Mouse (Mus musculus) intestine, embryonic 16.5 days (tissue): ENCODE data around the gene Gm10645. TPM values are rescaled to one million over a fixed set of nuclear protein-coding genes. Genes with fewer than 3 reads are reported as not detected.

ENCODE experiments used
- ATAC-seq: fragments of 200-750 bp; cut with Nextera tagmentation; 2 replicates; pipeline ENCODE4 v1.8.0; 2017; ENCODE audit warnings: moderate TSS enrichment, moderate library complexity
- H3K27ac ChIP-seq: fragments of 300-500 bp; sonication (generic); 2 replicates; pipeline ENCODE4 v1.5.1; 2014; ENCODE audit warnings: mild to moderate bottlenecking, low read length
- H3K27me3 ChIP-seq: fragments of 300-500 bp; sonication (generic); replicated peaks from 2 replicates; pipeline ENCODE4 v1.6.1; 2014; ENCODE audit warnings: low read length, control low read depth, mixed read lengths; ENCODE audit not compliant: control insufficient read depth, insufficient read depth
- H3K36me3 ChIP-seq: fragments of 300-500 bp; sonication (generic); 2 replicates; pipeline ENCODE4 v1.6.1; 2014; ENCODE audit warnings: low read length, control low read depth; ENCODE audit not compliant: control insufficient read depth, insufficient read depth
- H3K4me1 ChIP-seq: fragments of 300-500 bp; sonication (generic); 2 replicates; pipeline ENCODE4 v1.6.1; 2014; ENCODE audit warnings: low read length, control low read depth, mixed read lengths; ENCODE audit not compliant: control insufficient read depth, insufficient read depth
- H3K4me2 ChIP-seq: fragments of 300-500 bp; sonication (generic); 2 replicates; pipeline ENCODE4 v1.6.1; 2014; ENCODE audit warnings: low read depth, low read length, control low read depth
- H3K4me3 ChIP-seq: fragments of 300-500 bp; sonication (generic); 2 replicates; pipeline ENCODE4 v1.5.1; 2014; ENCODE audit warnings: mild to moderate bottlenecking, low read length
- H3K9ac ChIP-seq: fragments of 300-500 bp; sonication (generic); 2 replicates; pipeline ENCODE4 v1.6.1; 2014; ENCODE audit warnings: low read depth, low read length
- H3K9me3 ChIP-seq: fragments of 300-500 bp; sonication (generic); 2 replicates; pipeline ENCODE4 v1.6.1; 2016; ENCODE audit warnings: low read length, control low read depth; ENCODE audit not compliant: control insufficient read depth
- WGBS: fragments of 180-500 bp; shearing (Covaris S2); extraction: QIAGEN DNeasy Blood & Tissue Kit; methylation state at CpG from one replicate; pipeline ENCODE4 v1.1.7; 2014; 5-methylcytosine and 5-hydroxymethylcytosine counted together
- polyA plus RNA-seq: library from polyadenylated mRNA; unstranded; fragments of >200 nt; fragmentation: Nextera tagmentation; extraction: Ambion mirVana; gene quantifications from 2 replicates; pipeline ENCODE4 v1.2.1, GENCODE M21; 2015

Gm10645 gene
- polyA plus RNA-seq, 1 experiment from 2014 or later: 0.43 TPM

GRCm38 (mm10) chr8:83170894-83171293 is 4.9 kb upstream of the Gm10645 start:
- ATAC-seq: no peak
- H3K27me3 ChIP-seq: no peaks in the 10 kb centered on the region
- H3K4me3 ChIP-seq: no peak overlapping the region
- no peaks in the 10 kb centered on the region for H3K36me3 ChIP-seq
- 43% methylated on average over 6 of the region's 6 CpGs for WGBS
- H3K4me1 ChIP-seq: no peaks in the 10 kb centered on the region
- no peaks in the 10 kb centered on the region for H3K9me3 ChIP-seq
- no peak overlapping the region for H3K9ac ChIP-seq
- H3K4me2 ChIP-seq: no peak overlapping the region
- no peak overlapping the region for H3K27ac ChIP-seq

GRCm38 (mm10) chr8:83169709-83170108 is 3.7 kb upstream of the Gm10645 start:
- H3K36me3 ChIP-seq: no peaks in the 10 kb centered on the region
- WGBS: 94% methylated on average over 2 of the region's 2 CpGs
- no peak overlapping the region for H3K27ac ChIP-seq
- no peaks in the 10 kb centered on the region for H3K9me3 ChIP-seq
- no peaks in the 10 kb centered on the region for H3K27me3 ChIP-seq
- no peak overlapping the region for H3K4me2 ChIP-seq
- no peak overlapping the region for H3K9ac ChIP-seq
- H3K4me1 ChIP-seq: no peaks in the 10 kb centered on the region; the same call in 1 of the 2 replicates
- ATAC-seq: no peak
- H3K4me3 ChIP-seq: no peak overlapping the region

GRCm38 (mm10) chr8:83169127-83169526 is 3.2 kb upstream of the Gm10645 start:
- ATAC-seq: no peak
- Histone ChIP-seq H3K36me3 (no peaks in the 10 kb centered on the region), H3K4me3 (no peak overlapping the region), H3K9ac (no peak overlapping the region), H3K4me2 (no peak overlapping the region), H3K9me3 (no peaks in the 10 kb centered on the region), H3K27me3 (no peaks in the 10 kb centered on the region), H3K27ac (no peak overlapping the region), H3K4me1 (no peaks in the 10 kb centered on the region; the same call in 1 of the 2 replicates)
- 91% methylated on average over 3 of the region's 3 CpGs for WGBS

- no peak for ATAC-seq
- no peaks in the 10 kb centered on the region for H3K36me3 ChIP-seq
Measured at GRCm38 (mm10) chr8:83167932-83168331, 2.0 kb upstream of the Gm10645 start.

GRCm38 (mm10) chr8:83165235-83165930 is 587 bp downstream of the Gm10645 start, which contains the start of gene Tbc1d9:
Gene Tbc1d9, plus strand, starts transcription at chr8:83165352.
- H3K4me1 ChIP-seq: no peaks in the 10 kb centered on the region; the same call in 1 of the 2 replicates
- ATAC-seq: peak; percentile 96
- peak within 1 kb of the TSS; percentile 92 for H3K4me2 ChIP-seq
- WGBS: under 1% methylated on average over 63 of the region's 63 CpGs
- no peaks in the 10 kb centered on the region for H3K27me3 ChIP-seq
- H3K27ac ChIP-seq: peak within 1 kb of the TSS; percentile 81
- no peaks in the 10 kb centered on the region for H3K9me3 ChIP-seq
- peak within 1 kb of the TSS; percentile 79 for H3K4me3 ChIP-seq
- no peaks in the 10 kb centered on the region for H3K36me3 ChIP-seq
- H3K9ac ChIP-seq: peak within 1 kb of the TSS; percentile 90

More at GRCm38 (mm10) chr8:83167932-83168331, 2.0 kb upstream of the Gm10645 start:
- Histone ChIP-seq H3K4me1 (no peaks in the 10 kb centered on the region; the same call in 1 of the 2 replicates), H3K4me2 (no peak overlapping the region), H3K9ac (no peak overlapping the region), H3K4me3 (no peak overlapping the region), H3K27ac (no peak overlapping the region), H3K9me3 (no peaks in the 10 kb centered on the region), H3K27me3 (no peaks in the 10 kb centered on the region)
- 59% methylated on average over 3 of the region's 3 CpGs for WGBS

- H3K27me3 ChIP-seq: no peaks in the 10 kb centered on the region
- H3K4me2 ChIP-seq: no peak overlapping the region
- no peaks in the 10 kb centered on the region for H3K9me3 ChIP-seq
- WGBS: 77% methylated on average over 2 of the region's 2 CpGs
- no peak for ATAC-seq
- no peak overlapping the region for H3K9ac ChIP-seq
- no peak overlapping the region for H3K4me3 ChIP-seq
- no peaks in the 10 kb centered on the region; the same call in 1 of the 2 replicates for H3K4me1 ChIP-seq
- H3K27ac ChIP-seq: no peak overlapping the region
- H3K36me3 ChIP-seq: no peaks in the 10 kb centered on the region
Measured at GRCm38 (mm10) chr8:83160613-83161012, 5.4 kb downstream of the Gm10645 start.

- Histone ChIP-seq H3K27me3 (no peaks in the 10 kb centered on the region), H3K9me3 (no peaks in the 10 kb centered on the region), H3K9ac (no peak overlapping the region), H3K27ac (no peak overlapping the region), H3K4me1 (peaks cover 4% of the 10 kb centered on the region; the same call in 1 of the 2 replicates), H3K36me3 (no peaks in the 10 kb centered on the region), H3K4me2 (no peak overlapping the region), H3K4me3 (no peak overlapping the region)
- WGBS: 73% methylated on average over 1 of the region's 1 CpGs
- ATAC-seq: no peak
Measured at GRCm38 (mm10) chr8:83159615-83160014, 6.4 kb downstream of the Gm10645 start.

GRCm38 (mm10) chr8:83158971-83159370 is 7.0 kb downstream of the Gm10645 start:
- no peak overlapping the region for H3K27ac ChIP-seq
- no peak for ATAC-seq
- no peak overlapping the region for H3K4me3 ChIP-seq
- H3K27me3 ChIP-seq: no peaks in the 10 kb centered on the region
- WGBS: 66% methylated on average over 3 of the region's 3 CpGs
- no peaks in the 10 kb centered on the region for H3K36me3 ChIP-seq
- no peaks in the 10 kb centered on the region for H3K9me3 ChIP-seq
- H3K4me2 ChIP-seq: no peak overlapping the region
- no peak overlapping the region for H3K9ac ChIP-seq
- peaks cover 4% of the 10 kb centered on the region; the same call in 1 of the 2 replicates for H3K4me1 ChIP-seq

- Histone ChIP-seq H3K4me3 (no peak overlapping the region), H3K9ac (no peak overlapping the region), H3K4me1 (peaks cover 4% of the 10 kb centered on the region; the same call in 1 of the 2 replicates), H3K27me3 (no peaks in the 10 kb centered on the region), H3K4me2 (no peak overlapping the region), H3K9me3 (no peaks in the 10 kb centered on the region), H3K36me3 (no peaks in the 10 kb centered on the region), H3K27ac (no peak overlapping the region)
- ATAC-seq: no peak
- WGBS: 36% methylated on average over 4 of the region's 4 CpGs
Measured at GRCm38 (mm10) chr8:83155110-83155509, 10.9 kb downstream of the Gm10645 start.
